Mouse (Mus musculus) frontal cortex, postnatal 10 days (tissue): ENCODE measurements around the gene Pikfyve.

Experiments used
- DNase-seq, 2 experiments: peaks; one replicate each; pipeline ENCODE4 v3.0.0; 2022; ENCODE audit warnings: low spot score in 2 of 2, mixed read lengths in 1 of 2

Gene Pikfyve

GRCm38 (mm10) chr1:65186287-65187073 lies at the start of gene Pikfyve, which contains the start of gene Idh1:
Pikfyve (plus strand) TSS chr1:65186683.
Idh1 (minus strand) TSS chr1:65186500.
- peak; percentile 97 for DNase-seq

GRCm38 (mm10) chr1:65137560-65137959 lies 48.9 kb upstream of the Pikfyve start:
- no peak for DNase-seq

GRCm38 (mm10) chr1:65144783-65145182 lies 41.7 kb upstream of the Pikfyve start:
- DNase-seq: no peak

GRCm38 (mm10) chr1:65146601-65147000 lies 39.9 kb upstream of the Pikfyve start:
- no peak for DNase-seq

- no peak for DNase-seq
Measured at GRCm38 (mm10) chr1:65147326-65147725, 39.2 kb upstream of the Pikfyve start.

- DNase-seq: no peak
Measured at GRCm38 (mm10) chr1:65147971-65148370, 38.5 kb upstream of the Pikfyve start.

GRCm38 (mm10) chr1:65154814-65155213 lies 31.7 kb upstream of the Pikfyve start:
- DNase-seq: no peak

GRCm38 (mm10) chr1:65156111-65156510 lies 30.4 kb upstream of the Pikfyve start:
- DNase-seq: no peak

GRCm38 (mm10) chr1:65162210-65162609 lies 24.3 kb upstream of the Pikfyve start:
- no peak for DNase-seq

GRCm38 (mm10) chr1:65167496-65167895 lies 19.0 kb upstream of the Pikfyve start:
- no peak for DNase-seq

- DNase-seq: no peak
Measured at GRCm38 (mm10) chr1:65169536-65169935, 16.9 kb upstream of the Pikfyve start.

GRCm38 (mm10) chr1:65169947-65170346 lies 16.5 kb upstream of the Pikfyve start:
- DNase-seq: no peak

GRCm38 (mm10) chr1:65171579-65171978 lies 14.9 kb upstream of the Pikfyve start:
- no peak for DNase-seq

GRCm38 (mm10) chr1:65173716-65174115 lies 12.8 kb upstream of the Pikfyve start:
- no peak for DNase-seq

- no peak for DNase-seq
Measured at GRCm38 (mm10) chr1:65176171-65176570, 10.3 kb upstream of the Pikfyve start.

GRCm38 (mm10) chr1:65176912-65177311 lies 9.6 kb upstream of the Pikfyve start:
- DNase-seq: no peak

- DNase-seq: no peak
Measured at GRCm38 (mm10) chr1:65177452-65177851, 9.0 kb upstream of the Pikfyve start.

GRCm38 (mm10) chr1:65178126-65178901 lies 8.2 kb upstream of the Pikfyve start:
- peak; percentile 88 to 90 for DNase-seq

- DNase-seq: peak; percentile 95 to 98
Measured at GRCm38 (mm10) chr1:65178902-65179432, 7.5 kb upstream of the Pikfyve start.

- peak in 1 of 2 experiments; percentile 35 for DNase-seq
Measured at GRCm38 (mm10) chr1:65179634-65180249, 6.7 kb upstream of the Pikfyve start.

GRCm38 (mm10) chr1:65181459-65181858 lies 5.0 kb upstream of the Pikfyve start:
- no peak for DNase-seq

GRCm38 (mm10) chr1:65183994-65184393 lies 2.5 kb upstream of the Pikfyve start:
- no peak for DNase-seq
